Mouse (Mus musculus) MEL (cell line): ENCODE data around the gene Pik3cd.

ENCODE experiments used
- CTCF ChIP-seq, 3 experiments: IDR thresholded peaks in 2 of 3; conservative IDR thresholded peaks in 1 of 3; 2 replicates each; pipeline ENCODE4 v1.5.1; 2011 to 2012; ENCODE audit warnings: low read length in 3 of 3, low read depth in 2 of 3, mild to moderate bottlenecking in 2 of 3, improper control_type of control experiment in 1 of 3, inconsistent platforms in 1 of 3, mixed read lengths in 1 of 3, moderate library complexity in 1 of 3; ENCODE audit not compliant: control insufficient read depth in 1 of 3, insufficient read depth in 1 of 3, poor library complexity in 1 of 3, severe bottlenecking in 1 of 3
- ELF1 ChIP-seq: IDR thresholded peaks from 2 replicates; pipeline ENCODE4 v1.6.1; 2014; ENCODE audit warnings: low read depth, mild to moderate bottlenecking, inconsistent platforms, low read length, improper control_type of control experiment, moderate library complexity
- EP300 ChIP-seq, 2 experiments: IDR thresholded peaks; 2 replicates each; pipeline ENCODE4 v1.6.1; 2011; ENCODE audit warnings: improper control_type of control experiment in 2 of 2, low read length in 2 of 2, low read depth in 1 of 2, mild to moderate bottlenecking in 1 of 2
- ETS1 ChIP-seq: IDR thresholded peaks from 2 replicates; pipeline ENCODE4 v1.6.1; 2012; ENCODE audit warnings: low read depth, mild to moderate bottlenecking, inconsistent platforms, low read length, improper control_type of control experiment, moderate library complexity
- HCFC1 ChIP-seq: IDR thresholded peaks from 2 replicates; pipeline ENCODE4 v1.6.1; 2012; ENCODE audit warnings: low read depth, mild to moderate bottlenecking, inconsistent platforms, low read length, improper control_type of control experiment, moderate library complexity
- MAX ChIP-seq: IDR thresholded peaks from 2 replicates; pipeline ENCODE4 v1.6.1; 2011; ENCODE audit warnings: low read length, improper control_type of control experiment
- MAZ ChIP-seq: IDR thresholded peaks from 2 replicates; pipeline ENCODE4 v1.6.1; 2012; ENCODE audit warnings: low read depth, mild to moderate bottlenecking, inconsistent platforms, low read length, improper control_type of control experiment
- POLR2A ChIP-seq, 2 experiments: IDR thresholded peaks; 2 replicates each; pipeline ENCODE4 v1.6.1; 2011 to 2012; ENCODE audit warnings: low read length in 2 of 2, mild to moderate bottlenecking in 2 of 2, control low read depth in 1 of 2, improper control_type of control experiment in 1 of 2, low read depth in 1 of 2, moderate library complexity in 1 of 2; ENCODE audit not compliant: control insufficient read depth in 1 of 2, insufficient read depth in 1 of 2, poor library complexity in 1 of 2
- SIN3A ChIP-seq: IDR thresholded peaks from 2 replicates; pipeline ENCODE4 v1.6.1; 2012; ENCODE audit warnings: low read length, improper control_type of control experiment, inconsistent platforms
- TBP ChIP-seq: IDR thresholded peaks from 2 replicates; pipeline ENCODE4 v1.8.0; 2011; ENCODE audit warnings: low read depth, low read length, improper control_type of control experiment
- UBTF ChIP-seq: IDR thresholded peaks from 2 replicates; pipeline ENCODE4 v1.6.1; 2012; ENCODE audit warnings: low read depth, mild to moderate bottlenecking, inconsistent platforms, low read length, improper control_type of control experiment, moderate library complexity, borderline replicate concordance; ENCODE audit not compliant: insufficient read depth
- USF2 ChIP-seq, 2 experiments: IDR thresholded peaks; 2 replicates each; pipeline ENCODE4 v1.6.1; 2011 to 2012; ENCODE audit warnings: improper control_type of control experiment in 2 of 2, low read length in 2 of 2, borderline replicate concordance in 1 of 2, inconsistent platforms in 1 of 2, low read depth in 1 of 2, mild to moderate bottlenecking in 1 of 2; ENCODE audit not compliant: insufficient read depth in 1 of 2
- ZKSCAN1 ChIP-seq: IDR thresholded peaks from 2 replicates; pipeline ENCODE4 v1.6.1; 2012; ENCODE audit warnings: low read depth, mild to moderate bottlenecking, inconsistent platforms, low read length, improper control_type of control experiment, moderate library complexity
- ZNF384 ChIP-seq: IDR thresholded peaks from 2 replicates; pipeline ENCODE4 v1.6.1; 2012; ENCODE audit warnings: low read depth, mild to moderate bottlenecking, inconsistent platforms, low read length, improper control_type of control experiment

GRCm38 (mm10) chr4:149742011-149742530 is 39.7 kb upstream of the Pik3cd start:
- no peak for TF ChIP-seq MAX
- TF ChIP-seq USF2 (IDR thresholded peaks at IDR 0.05; ENCODE audit: borderline replicate concordance in 1 of 2, insufficient read depth in 1 of 2, low read depth in 1 of 2, low read length in 2 of 2) = no peak
- no peak for TF ChIP-seq CTCF (IDR thresholded peaks at IDR 0.05 in 2 of 3, conservative IDR thresholded peaks at IDR 0.05 in 1 of 3; ENCODE audit: control insufficient read depth in 1 of 3, insufficient read depth in 1 of 3, low read depth in 2 of 3, low read length in 3 of 3, poor library complexity in 1 of 3, severe bottlenecking in 1 of 3)
- TF ChIP-seq ZNF384 = no peak
- no peak for TF ChIP-seq POLR2A (IDR thresholded peaks at IDR 0.05; ENCODE audit: control insufficient read depth in 1 of 2, insufficient read depth in 1 of 2, low read depth in 1 of 2, low read length in 2 of 2, poor library complexity in 1 of 2)
- no peak for TF ChIP-seq TBP
- no peak for TF ChIP-seq ZKSCAN1
- no peak for TF ChIP-seq UBTF
- no peak for TF ChIP-seq MAZ
- TF ChIP-seq EP300 (IDR thresholded peaks at IDR 0.05; ENCODE audit: low read depth in 1 of 2, low read length in 2 of 2) = no peak
- TF ChIP-seq ELF1 = no peak
- TF ChIP-seq ETS1 = no peak
- TF ChIP-seq HCFC1 = no peak
- TF ChIP-seq SIN3A = no peak
